Mouse (Mus musculus) liver, embryonic 11.5 days (tissue): ENCODE results near the gene Agtpbp1. TPM values are rescaled to one million over a fixed set of nuclear protein-coding genes. Genes with fewer than 3 reads are reported as not detected.

Source experiments
- ATAC-seq: fragments of 200-750 bp; cut with Nextera tagmentation; replicated peaks from 2 replicates; pipeline ENCODE4 v1.8.0; 2017; ENCODE audit warnings: moderate number of reproducible peaks, mild to moderate bottlenecking, moderate TSS enrichment, moderate library complexity; ENCODE audit not compliant: low FRiP score
- DNase-seq: peaks from one replicate; pipeline ENCODE4 v3.0.0-alpha.2; 2017; ENCODE audit warnings: low spot score
- H3K27ac ChIP-seq: fragments of 300-500 bp; sonication (generic); 2 replicates; pipeline ENCODE4 v1.5.1; 2014; ENCODE audit warnings: mild to moderate bottlenecking, low read depth, low read length, control low read depth
- H3K27me3 ChIP-seq: fragments of 300-500 bp; sonication (generic); replicated peaks from 2 replicates; pipeline ENCODE4 v1.6.1; 2014; ENCODE audit warnings: low read length, mixed read lengths; ENCODE audit not compliant: control insufficient read depth, insufficient read depth
- H3K36me3 ChIP-seq: fragments of 300-500 bp; sonication (generic); 2 replicates; pipeline ENCODE4 v1.6.1; 2014; ENCODE audit warnings: mild to moderate bottlenecking, low read length, moderate library complexity, mixed read lengths; ENCODE audit not compliant: control insufficient read depth, insufficient read depth
- H3K4me1 ChIP-seq: fragments of 300-500 bp; sonication (generic); replicated peaks from 2 replicates; pipeline ENCODE4 v1.6.1; 2014; ENCODE audit warnings: low read length, mixed read lengths; ENCODE audit not compliant: control insufficient read depth, insufficient read depth
- H3K4me2 ChIP-seq: fragments of 300-500 bp; sonication (generic); 2 replicates; pipeline ENCODE4 v1.6.1; 2014; ENCODE audit warnings: mild to moderate bottlenecking, control low read depth, moderate library complexity
- H3K4me3 ChIP-seq: fragments of 300-500 bp; sonication (generic); 2 replicates; pipeline ENCODE4 v1.5.1; 2014; ENCODE audit warnings: low read depth, low read length, control low read depth
- H3K9ac ChIP-seq: fragments of 300-500 bp; sonication (generic); 2 replicates; pipeline ENCODE4 v1.6.1; 2014; ENCODE audit warnings: low read depth, low read length, control low read depth
- H3K9me3 ChIP-seq: fragments of 300-500 bp; sonication (generic); 2 replicates; pipeline ENCODE4 v1.6.1; 2016; ENCODE audit warnings: low read length, inconsistent platforms, mixed read lengths; ENCODE audit not compliant: control insufficient read depth
- WGBS: fragments of 180-500 bp; shearing (Covaris S2); extraction: QIAGEN DNeasy Blood & Tissue Kit; methylation state at CpG from one replicate; pipeline ENCODE4 v1.1.7; 2014; 5-methylcytosine and 5-hydroxymethylcytosine counted together
- polyA plus RNA-seq: library from polyadenylated mRNA; unstranded; fragments of >200 nt; fragmentation: Nextera tagmentation; extraction: Ambion mirVana; gene quantifications from 2 replicates; pipeline ENCODE4 v1.2.1, GENCODE M21; 2014

Gene Agtpbp1
- polyA plus RNA-seq, 1 experiment from 2014 or later: 15.6 TPM

DNA sequence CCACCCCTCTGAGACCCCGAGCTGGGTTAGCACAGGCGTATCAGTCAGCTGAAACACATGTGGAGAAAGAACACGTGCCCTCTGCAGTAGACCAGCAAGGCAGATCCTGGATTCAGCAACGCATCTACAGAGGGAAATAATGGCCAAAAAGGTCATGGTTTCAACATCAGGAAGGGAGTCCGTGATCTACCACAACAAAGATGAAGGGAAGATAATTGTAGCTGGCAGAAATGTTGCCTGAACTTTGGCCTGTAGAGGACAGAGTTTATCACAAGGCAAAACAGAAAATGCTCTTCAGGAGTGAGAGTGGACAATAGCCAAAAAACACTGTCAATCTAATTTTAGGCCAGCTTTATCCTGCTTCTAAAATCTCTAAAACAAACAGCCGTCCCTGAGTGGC lies 177.8 kb downstream of the Agtpbp1 start:
- ATAC-seq (no peak), DNase-seq (no peak)
- H3K4me2 ChIP-seq: no peak overlapping the region
- H3K9ac ChIP-seq: no peak overlapping the region
- no peaks in the 10 kb centered on the region for H3K4me1 ChIP-seq
- H3K27me3 ChIP-seq: no peaks in the 10 kb centered on the region
- WGBS: 75% methylated on average over 6 of the region's 6 CpGs
- no peak overlapping the region for H3K27ac ChIP-seq
- no peak overlapping the region for H3K4me3 ChIP-seq
- H3K36me3 ChIP-seq: no peaks in the 10 kb centered on the region
- H3K9me3 ChIP-seq: no peaks in the 10 kb centered on the region

GRCm38 (mm10) chr13:59402026-59402775 lies 182.8 kb downstream of the Agtpbp1 start:
- Histone ChIP-seq H3K27me3 (no peaks in the 10 kb centered on the region), H3K36me3 (no peaks in the 10 kb centered on the region), H3K4me3 (no peak overlapping the region), H3K27ac (no peak overlapping the region), H3K9me3 (no peaks in the 10 kb centered on the region), H3K4me1 (no peaks in the 10 kb centered on the region), H3K9ac (no peak overlapping the region), H3K4me2 (no peak overlapping the region)
- ATAC-seq (no peak), DNase-seq (no peak)
- 84% methylated on average over 14 of the region's 14 CpGs for WGBS

- no peak for ATAC-seq
- Histone ChIP-seq H3K4me3 (no peak overlapping the region), H3K27me3 (no peaks in the 10 kb centered on the region), H3K4me1 (no peaks in the 10 kb centered on the region), H3K9ac (no peak overlapping the region), H3K36me3 (no peaks in the 10 kb centered on the region), H3K27ac (no peak overlapping the region), H3K4me2 (no peak overlapping the region), H3K9me3 (no peaks in the 10 kb centered on the region)
- WGBS: 33% methylated on average over 3 of the region's 3 CpGs
- DNase-seq: no peak
Measured at GRCm38 (mm10) chr13:59397571-59397970, 187.5 kb downstream of the Agtpbp1 start.

Other genes with a start within 250 kb of the Agtpbp1 start
- 53.6 and 59.7 TPM in 2 replicates for gene Naa35, start within 50 bp of the Agtpbp1 start, polyA plus RNA-seq
- 87.9 and 96.5 TPM in 2 replicates for gene Golm1, start 90.6 kb upstream of the Agtpbp1 start, polyA plus RNA-seq
- not detected in 2 replicates for gene 4921517D22Rik, start 108.9 kb upstream of the Agtpbp1 start, polyA plus RNA-seq
- gene Spata31d1a, start 125.1 kb upstream of the Agtpbp1 start, polyA plus RNA-seq: 0.06 and 0.11 TPM in 2 replicates
- not detected in 2 replicates for gene Spata31d1b, start 127.1 kb upstream of the Agtpbp1 start, polyA plus RNA-seq
- not detected in 2 replicates for gene Spata31d1d, start 146.5 kb upstream of the Agtpbp1 start, polyA plus RNA-seq
- gene 1700014D04Rik, start 161.5 kb upstream of the Agtpbp1 start, polyA plus RNA-seq: not detected in 2 replicates
- 173 and 181 TPM in 2 replicates for gene Isca1, start 184.6 kb upstream of the Agtpbp1 start, polyA plus RNA-seq
- not detected in 2 replicates for gene Gm49354, start 197.0 kb upstream of the Agtpbp1 start, polyA plus RNA-seq
- 68.2 and 69.5 TPM in 2 replicates for gene Tut7, start 237.9 kb upstream of the Agtpbp1 start, polyA plus RNA-seq